Mouse (Mus musculus): ENCODE measurements around the gene Cep41. TPM values are rescaled to one million over a fixed set of nuclear protein-coding genes. Genes with fewer than 3 reads are reported as not detected.
A peak's percentile ranks its signal among the peaks of the same experiment; 100 is the strongest.

The Cep41 gene
- 5.1 and 6.9 TPM in 2 replicates for polyA plus RNA-seq (2015; fragmentation: Nextera tagmentation; extraction: Ambion mirVana)

DNA sequence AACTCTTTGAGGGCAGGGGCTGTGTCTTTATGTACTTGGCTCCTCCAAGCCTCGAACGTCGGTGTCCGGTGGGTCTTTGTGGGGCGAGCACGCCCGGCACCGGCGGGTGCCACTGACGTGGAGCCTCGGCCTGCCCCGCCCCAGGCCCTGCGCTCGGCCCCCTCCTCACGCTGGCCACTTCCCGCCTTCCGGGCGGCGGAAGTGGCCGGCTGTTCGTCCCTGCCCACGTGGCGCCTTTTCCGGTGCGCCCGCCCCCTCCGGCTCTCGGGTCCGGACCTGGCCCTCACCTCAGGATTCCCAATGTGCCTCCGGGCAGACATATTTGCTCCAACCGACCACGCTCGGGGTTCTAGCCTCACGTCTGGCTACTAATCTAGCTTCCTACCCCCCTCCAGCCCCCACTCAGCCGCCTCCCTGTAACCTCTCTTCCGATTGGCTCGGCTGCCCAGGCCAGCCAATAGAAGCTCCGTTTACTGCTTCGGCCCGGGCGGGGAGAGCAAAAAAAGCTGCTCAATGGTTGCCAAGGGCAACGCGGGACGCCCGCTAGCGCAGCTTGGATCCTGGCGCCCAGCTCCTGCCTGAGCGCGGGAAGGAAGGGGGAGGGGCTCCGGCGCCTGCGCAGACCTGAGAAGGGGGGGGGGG lies at the start of gene Cep41:
TSS of gene Cep41 (minus strand) at position 400 of the 642 bp plus-strand sequence.

DNA sequence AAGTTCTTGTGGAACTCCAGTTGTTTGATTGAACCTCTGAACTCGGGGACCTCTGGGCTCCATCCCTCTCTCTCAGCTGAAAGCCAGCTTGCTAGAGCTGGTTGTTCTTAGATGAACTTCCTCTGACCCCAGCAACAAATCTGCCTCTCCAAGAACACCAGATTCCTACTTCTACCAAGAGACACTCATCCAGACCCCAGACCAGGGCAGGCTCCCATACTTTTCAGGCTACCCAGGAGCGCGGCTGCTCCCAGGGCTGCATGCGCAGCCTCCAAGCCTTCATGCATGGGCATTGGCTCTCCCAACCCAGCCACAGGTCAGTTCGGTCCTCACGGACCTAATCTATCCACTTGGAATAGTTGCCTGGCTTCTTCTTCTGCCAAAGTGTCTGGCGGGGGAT lies 29.8 kb upstream of the Cep41 start, which contains the start of gene Mest:
TSS of gene Mest (plus strand) at position 217 of the 400 bp plus-strand sequence.

DNA sequence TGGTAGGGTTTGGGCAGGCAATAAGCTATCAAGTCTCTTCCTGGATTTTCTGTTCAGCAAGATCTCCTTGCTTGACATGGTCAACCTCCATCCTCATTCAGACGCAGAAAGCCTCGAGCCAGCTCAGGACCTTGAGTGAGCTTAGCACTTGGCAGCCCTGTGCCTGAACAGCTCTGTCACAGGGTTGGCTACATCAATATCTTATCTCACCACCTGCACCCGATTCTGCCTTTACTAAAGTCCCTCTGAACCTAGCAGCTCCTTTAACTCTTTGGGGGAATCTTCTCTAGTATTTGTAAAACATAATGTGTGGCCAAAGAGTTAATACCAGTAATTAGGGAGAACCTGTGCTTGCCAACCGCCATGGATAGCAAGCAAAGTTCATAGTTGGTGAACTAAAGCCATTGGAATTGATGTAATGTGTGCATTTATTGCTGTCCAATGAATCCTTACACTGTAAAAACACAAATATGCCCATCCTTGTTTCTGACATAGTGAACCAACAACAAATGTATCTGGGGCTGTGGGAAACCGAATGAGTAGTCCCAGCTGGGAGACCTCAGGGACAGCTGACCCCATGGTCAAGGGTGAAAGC lies 54.8 kb downstream of the Cep41 start, which contains the start of gene Cpa1:
TSS of gene Cpa1 (plus strand) at position 545 of the 595 bp plus-strand sequence.

DNA sequence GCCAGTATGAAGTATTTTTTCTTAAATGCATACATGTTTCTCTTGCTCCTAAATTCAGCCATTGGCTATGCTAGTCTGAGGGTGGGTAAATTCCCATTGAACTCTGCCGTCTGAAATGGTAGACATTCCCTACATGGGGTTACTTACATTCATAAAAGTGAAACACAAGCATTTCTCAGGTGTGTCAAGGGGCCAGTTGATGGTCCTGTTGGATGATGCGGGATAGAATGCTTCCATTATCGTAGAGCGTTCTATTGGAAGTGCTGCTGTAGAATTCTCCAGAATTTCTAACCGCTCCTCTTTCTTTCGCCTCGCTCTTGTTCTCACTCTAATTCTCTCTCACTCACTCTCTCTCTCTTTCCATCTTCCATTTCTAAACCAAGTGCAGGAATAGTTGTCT lies 82.8 kb downstream of the Cep41 start, which contains the start of gene Cpa5:
TSS of gene Cpa5 (plus strand) at position 301 of the 400 bp plus-strand sequence.

MicroRNAs within 50 kb of the gene (microRNA counts, 519-probe panel; counts per million panel counts)
- microRNA mmu-miR-335-3p: 3,363 counts per million, percentile 21 among the panel's probes with 10 or more counts
- microRNA mmu-miR-335-5p: 5,946 counts per million, percentile 83 among the panel's probes with 10 or more counts

Small RNA genes lying within 50 kb of the gene (microRNA-seq; reads per million reads assigned to microRNA genes)
- gene Mir335: 28,341 reads per million, percentile 99 among the genes with 10 or more reads in this experiment

Other genes with a start within 250 kb of the Cep41 start
- 15.8 and 17.2 TPM in 2 replicates for gene Tmem209, start 184.0 kb downstream of the Cep41 start, polyA plus RNA-seq (2015; fragmentation: Nextera tagmentation; extraction: Ambion mirVana)
- gene Ssmem1, start 183.9 kb downstream of the Cep41 start, polyA plus RNA-seq (2015; fragmentation: Nextera tagmentation; extraction: Ambion mirVana): 0.28 TPM in 1 of 2 replicates, not detected in the other
- gene Cpa2, start 152.2 kb downstream of the Cep41 start, polyA plus RNA-seq (2015; fragmentation: Nextera tagmentation; extraction: Ambion mirVana): 14.9 and 18.2 TPM in 2 replicates
- gene Cpa4, start 125.4 kb downstream of the Cep41 start, polyA plus RNA-seq (2015; fragmentation: Nextera tagmentation; extraction: Ambion mirVana): 0.34 and 0.42 TPM in 2 replicates
- not detected in 2 replicates for gene Cpa5, start 82.7 kb downstream of the Cep41 start, polyA plus RNA-seq (2015; fragmentation: Nextera tagmentation; extraction: Ambion mirVana)
- 0.43 and 0.46 TPM in 2 replicates for gene Cpa1, start 54.5 kb downstream of the Cep41 start, polyA plus RNA-seq (2015; fragmentation: Nextera tagmentation; extraction: Ambion mirVana)
- gene Mest, start 29.8 kb upstream of the Cep41 start, polyA plus RNA-seq (2015; fragmentation: Nextera tagmentation; extraction: Ambion mirVana): 192 and 248 TPM in 2 replicates
- gene Copg2, start 203.0 kb upstream of the Cep41 start, polyA plus RNA-seq (2015; fragmentation: Nextera tagmentation; extraction: Ambion mirVana): 31.7 and 34.6 TPM in 2 replicates
- 0.37 TPM in 1 of 2 replicates, not detected in the other for gene Tsga13, start 221.8 kb upstream of the Cep41 start, polyA plus RNA-seq (2015; fragmentation: Nextera tagmentation; extraction: Ambion mirVana)